Comparison of ENCODE assay signal across 24 mouse cellular contexts in the genomic region with DNA sequence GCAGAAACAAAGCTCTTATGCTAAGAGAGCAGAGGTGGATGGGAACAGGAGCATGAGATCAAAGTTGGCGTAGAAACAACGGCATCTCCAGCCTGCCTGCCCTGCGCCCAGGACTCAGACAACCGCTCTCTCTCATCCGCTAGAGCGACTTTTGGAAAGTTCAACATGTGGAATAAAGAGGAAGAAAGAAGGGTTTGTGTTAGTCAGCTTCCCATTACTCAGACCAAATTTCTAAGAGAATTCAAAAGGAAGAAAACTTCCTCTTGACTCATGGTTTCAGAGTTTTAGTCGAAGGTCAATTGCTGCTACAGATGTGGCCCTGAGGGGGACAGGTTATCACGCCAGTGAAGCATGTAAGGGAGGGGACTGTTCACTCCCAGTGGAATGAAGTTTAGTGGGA. TPM values are rescaled to one million over a fixed set of nuclear protein-coding genes. Genes with fewer than 3 reads are reported as not detected.
A peak's percentile ranks its signal among the peaks of the same experiment; 100 is the strongest.
DNase-seq lines count a peak whose midpoint lies in the region; ATAC-seq and TF ChIP-seq lines count a peak whose summit lies in the region.
"Had no signal": no experiment of that assay in that cellular context is flagged by ENCODE, and none has a peak within 500 bp of the region (broad histone marks: within the 10 kb centered on the region; RNA-seq: fewer than 3 reads in every experiment).

No protein-coding gene starts in this region.

- H3K9ac ChIP-seq in liver, postnatal 0 days (replicated peaks): no peak overlapping the region
- H3K9ac ChIP-seq: embryonic facial prominence, embryonic 13.5 days; forebrain, embryonic 13.5 days; heart, embryonic 13.5 days; hindbrain, embryonic 14.5 days had no signal

- no peak overlapping the region for H3K4me2 ChIP-seq in liver, postnatal 0 days (ENCODE audit: low read depth, low read length)
- H3K4me2 ChIP-seq: embryonic facial prominence, embryonic 13.5 days; forebrain, embryonic 13.5 days; heart, embryonic 13.5 days; hindbrain, embryonic 14.5 days had no signal

- no peaks in the 10 kb centered on the region for H3K9me3 ChIP-seq in liver, postnatal 0 days (ENCODE audit: low read length)
- H3K9me3 ChIP-seq: embryonic facial prominence, embryonic 10.5 days; embryonic facial prominence, embryonic 13.5 days; forebrain, embryonic 13.5 days; heart, embryonic 13.5 days had no signal

- H3K4me1 ChIP-seq in bone marrow macrophage, adult 2 months (ENCODE audit: control insufficient read depth, insufficient read depth, low read length): peaks cover 16% of the 10 kb centered on the region
- no peaks in the 10 kb centered on the region for H3K4me1 ChIP-seq in liver, postnatal 0 days (ENCODE audit: insufficient read depth)
- H3K4me1 ChIP-seq: embryonic facial prominence, embryonic 10.5 days; embryonic facial prominence, embryonic 13.5 days; forebrain, embryonic 13.5 days; heart, embryonic 13.5 days had no signal

- no peak for TF ChIP-seq EP300 in liver, postnatal 0 days (IDR thresholded peaks at IDR 0.05; ENCODE audit: low read depth)

- DNase-seq in adrenal gland, adult 2 months: peak; percentile 17
- DNase-seq in adrenal gland, postnatal 25 days: no peak
- DNase-seq in 3T3-L1 (ENCODE audit: low read depth, low spot score): peak; percentile 14
- peak; percentile 6 for DNase-seq in Muller cell, postnatal 12 days (ENCODE audit: inconsistent ontology term)
- no peak for DNase-seq in liver, postnatal 0 days

- no peak for ATAC-seq in frontal cortex, adult (ENCODE audit: low TSS enrichment)
- no peak for ATAC-seq in liver, postnatal 0 days
- ATAC-seq: forebrain, embryonic 13.5 days; forebrain, embryonic 16.5 days; hindbrain, postnatal 0 days; inflammation-experienced regulatory T-cells, adult 6 months; intestine, embryonic 16.5 days had no signal

- no peaks in the 10 kb centered on the region for H3K27me3 ChIP-seq in liver, postnatal 0 days (ENCODE audit: insufficient read depth, low read length)
- H3K27me3 ChIP-seq: embryonic facial prominence, embryonic 13.5 days; forebrain, embryonic 13.5 days; heart, embryonic 13.5 days had no signal

- no peak for TF ChIP-seq POLR2A in bone marrow macrophage, adult 2 months (IDR thresholded peaks at IDR 0.05; ENCODE audit: borderline replicate concordance, low read depth, low read length)

- whole genome bisulfite sequencing in liver, postnatal 0 days (ENCODE audit: insufficient replicate concordance): 83% methylated on average over 8 of the region's 8 CpGs

- no peak overlapping the region for H3K4me3 ChIP-seq in bone marrow macrophage, adult 2 months (ENCODE audit: insufficient read depth, low read length)
- no peak overlapping the region for H3K4me3 ChIP-seq in liver, postnatal 0 days (ENCODE audit: low read depth, low read length)
- H3K4me3 ChIP-seq: embryonic facial prominence, embryonic 10.5 days; embryonic facial prominence, embryonic 13.5 days; erythroblast, embryonic 14.5 days; forebrain, embryonic 13.5 days; gastrocnemius, adult 2 months; heart, embryonic 13.5 days had no signal

- no peak for TF ChIP-seq CTCF in bone marrow macrophage, adult 2 months (IDR thresholded peaks at IDR 0.05; ENCODE audit: low read depth, low read length)
- TF ChIP-seq CTCF in liver, postnatal 0 days (IDR thresholded peaks at IDR 0.05; ENCODE audit: low read depth): no peak

- H3K27ac ChIP-seq in bone marrow macrophage, adult 2 months (ENCODE audit: insufficient read depth, low read depth, low read length): peak overlapping the region; percentile 17; the same call in 1 of the 2 replicates
- no peak overlapping the region for H3K27ac ChIP-seq in liver, postnatal 0 days (ENCODE audit: low read depth)
- H3K27ac ChIP-seq: embryonic facial prominence, embryonic 10.5 days; embryonic facial prominence, embryonic 13.5 days; forebrain, embryonic 13.5 days; gastrocnemius, adult 2 months; heart, embryonic 13.5 days; hindbrain, embryonic 14.5 days; hindbrain, postnatal 0 days had no signal

- no peaks in the 10 kb centered on the region for H3K36me3 ChIP-seq in liver, postnatal 0 days (replicated peaks; ENCODE audit: insufficient read depth, low read length)
- H3K36me3 ChIP-seq: embryonic facial prominence, embryonic 10.5 days; embryonic facial prominence, embryonic 13.5 days; heart, embryonic 13.5 days had no signal

RNA-seq across cellular contexts. Expression of gene Tdrd5, which starts 39.5 kb away (rescaled TPM):
- under 1 TPM in 1 of 2 experiments, not detected in 1; 0.72 TPM for total RNA-seq in adrenal gland, adult 2 months (2021)
- not detected in 2 replicates for polyA plus RNA-seq in adrenal gland, adult 2 months (2012; rRNA removed)
- not detected in 2 replicates for total RNA-seq in adrenal gland, postnatal 25 days (2021)
- polyA plus RNA-seq in bone marrow macrophage, adult 2 months (2012; ENCODE audit: insufficient read depth, insufficient read length, missing spikeins): not detected in 2 replicates
- not detected in 2 replicates for polyA plus RNA-seq in liver, postnatal 0 days (2015; fragmentation: Nextera tagmentation; extraction: Ambion mirVana)
- total RNA-seq: gastrocnemius, adult 2 months; gastrocnemius, postnatal 14 days; heart, adult 18-20 months had no signal
- polyA plus RNA-seq: inflammation-experienced regulatory T-cells, adult 6 months had no signal

RNA-seq across cellular contexts. Expression of gene Nphs2, which starts 46.6 kb away (rescaled TPM):
- total RNA-seq in adrenal gland, adult 2 months (2021): not detected
- polyA plus RNA-seq in adrenal gland, adult 2 months (2012; rRNA removed): 0.03 and 0.12 TPM in 2 replicates
- total RNA-seq in adrenal gland, postnatal 25 days (2021): not detected in 2 replicates
- polyA plus RNA-seq in bone marrow macrophage, adult 2 months (2012; ENCODE audit: insufficient read depth, insufficient read length, missing spikeins): not detected in 2 replicates
- polyA plus RNA-seq in liver, postnatal 0 days (2015; fragmentation: Nextera tagmentation; extraction: Ambion mirVana): not detected in 2 replicates
- total RNA-seq: ES-E14; gastrocnemius, adult 2 months; gastrocnemius, postnatal 4 days had no signal
- polyA plus RNA-seq: embryonic facial prominence, embryonic 10.5 days; embryonic facial prominence, embryonic 13.5 days; erythroblast, embryonic 14.5 days; forebrain, embryonic 13.5 days; heart, embryonic 13.5 days; heart, embryonic 16.5 days; hindbrain, embryonic 11.5 days; inflammation-experienced regulatory T-cells, adult 6 months; intestine, embryonic 16.5 days had no signal

RNA-seq across cellular contexts. Expression of gene Fam163a, which starts 59.1 kb away (rescaled TPM):
- 10 to 100 TPM in 1 of 2 experiments, 1 to 10 TPM in 1; 9.1 to 15.7 TPM for total RNA-seq in adrenal gland, adult 2 months (2021)
- 4.3 and 4.9 TPM in 2 replicates for polyA plus RNA-seq in adrenal gland, adult 2 months (2012; rRNA removed)
- 7.6 and 14.1 TPM in 2 replicates for total RNA-seq in adrenal gland, postnatal 25 days (2021)
- polyA plus RNA-seq in bone marrow macrophage, adult 2 months (2012; ENCODE audit: insufficient read depth, insufficient read length, missing spikeins): not detected in 2 replicates
- 0.05 and 0.07 TPM in 2 replicates for polyA plus RNA-seq in liver, postnatal 0 days (2015; fragmentation: Nextera tagmentation; extraction: Ambion mirVana)
- total RNA-seq: gastrocnemius, adult 2 months; gastrocnemius, postnatal 14 days had no signal
- polyA plus RNA-seq: inflammation-experienced regulatory T-cells, adult 6 months had no signal

Comparison
In these comparisons a context has a peak if more than half of its experiments do, and no peak if none do; other contexts are left out.
1. DNase-seq: peak in adrenal gland, adult 2 months (single experiment), 3T3-L1 (single experiment) and Muller cell, postnatal 12 days (single experiment); none in adrenal gland, postnatal 25 days (single experiment) and liver, postnatal 0 days (single experiment).